ENCODE assay signal across 8 mouse cellular contexts in genomic region chr12:79007126-79007753, GRCm38 (mm10). TPM values are rescaled to one million over a fixed set of nuclear protein-coding genes. Genes with fewer than 3 reads are reported as not detected.
DNase-seq lines count a peak whose midpoint lies in the region; ATAC-seq and TF ChIP-seq lines count a peak whose summit lies in the region.

Tmem229b (minus strand) TSS chr12:79007627.

- DNase-seq in adrenal gland, postnatal 36 days, result peak; percentile 60 to 73
- no peak for DNase-seq in heart, postnatal 0 days (ENCODE audit: low spot score)
- DNase-seq in layer of hippocampus, adult 18-20 months (ENCODE audit: low spot score in 2 of 2), result peak; percentile 45 to 69
- peak; percentile 73 for DNase-seq in lung, embryonic 14.5 days
- DNase-seq in thymus, postnatal 25 days, result peak; percentile 60

- ATAC-seq in CD4-positive, CD25-positive, alpha-beta regulatory T cell, adult 4 months, result peak; percentile 74
- ATAC-seq in embryonic facial prominence, embryonic 15.5 days (ENCODE audit: insufficient number of reproducible peaks, low FRiP score, low TSS enrichment, low read depth), result peak; percentile 79
- peak; percentile 49 for ATAC-seq in heart, postnatal 0 days (ENCODE audit: insufficient read depth, low read depth)
- peak; percentile 88 for ATAC-seq in lung, embryonic 14.5 days (ENCODE audit: insufficient read depth)
- ATAC-seq in neural tube, embryonic 15.5 days (ENCODE audit: low FRiP score), result peak; percentile 95

- no peaks in the 10 kb centered on the region for H3K36me3 ChIP-seq in embryonic facial prominence, embryonic 15.5 days
- H3K36me3 ChIP-seq in heart, postnatal 0 days (replicated peaks; ENCODE audit: control insufficient read depth, insufficient read depth, low read length), result no peaks in the 10 kb centered on the region
- H3K36me3 ChIP-seq in lung, embryonic 14.5 days (ENCODE audit: insufficient read depth), result no peaks in the 10 kb centered on the region
- no peaks in the 10 kb centered on the region for H3K36me3 ChIP-seq in neural tube, embryonic 15.5 days

- peak within 1 kb of the TSS; percentile 94 for H3K4me2 ChIP-seq in embryonic facial prominence, embryonic 15.5 days (replicated peaks)
- H3K4me2 ChIP-seq in heart, postnatal 0 days (ENCODE audit: low read depth, low read length), result peak within 1 kb of the TSS; percentile 89
- H3K4me2 ChIP-seq in lung, embryonic 14.5 days, result peak within 1 kb of the TSS; percentile 90
- H3K4me2 ChIP-seq in neural tube, embryonic 15.5 days, result peak within 1 kb of the TSS; percentile 94

- peaks cover 9% of the 10 kb centered on the region for H3K4me1 ChIP-seq in embryonic facial prominence, embryonic 15.5 days
- H3K4me1 ChIP-seq in heart, postnatal 0 days (ENCODE audit: control insufficient read depth, insufficient read depth), result no peaks in the 10 kb centered on the region
- H3K4me1 ChIP-seq in lung, embryonic 14.5 days (ENCODE audit: insufficient read depth), result no peaks in the 10 kb centered on the region
- peaks cover 29% of the 10 kb centered on the region for H3K4me1 ChIP-seq in neural tube, embryonic 15.5 days

- peak within 1 kb of the TSS; percentile 74 for H3K9ac ChIP-seq in embryonic facial prominence, embryonic 15.5 days
- H3K9ac ChIP-seq in heart, postnatal 0 days (replicated peaks; ENCODE audit: low read depth, low read length), result peak within 1 kb of the TSS; percentile 77
- peak within 1 kb of the TSS; percentile 70 for H3K9ac ChIP-seq in lung, embryonic 14.5 days
- H3K9ac ChIP-seq in neural tube, embryonic 15.5 days (replicated peaks), result peak within 1 kb of the TSS; percentile 96

- no peak for TF ChIP-seq CTCF in heart, postnatal 0 days (IDR thresholded peaks at IDR 0.05; ENCODE audit: low read depth)
- TF ChIP-seq CTCF in lung, embryonic 14.5 days (IDR thresholded peaks at IDR 0.05; ENCODE audit: low read depth), result no peak

- peaks cover 12% of the 10 kb centered on the region for H3K27me3 ChIP-seq in embryonic facial prominence, embryonic 15.5 days
- H3K27me3 ChIP-seq in heart, postnatal 0 days (ENCODE audit: control insufficient read depth, insufficient read depth, low read length), result peaks cover 9% of the 10 kb centered on the region; the same call in 1 of the 2 replicates
- 0 out of 2 replicates have a peak, but pooled peaks cover 4% of the 10 kb centered on the region for H3K27me3 ChIP-seq in lung, embryonic 14.5 days (ENCODE audit: insufficient read depth, low read length)
- no peaks in the 10 kb centered on the region for H3K27me3 ChIP-seq in neural tube, embryonic 15.5 days (replicated peaks)

- TF ChIP-seq EP300 in heart, postnatal 0 days (IDR thresholded peaks at IDR 0.05; ENCODE audit: low read depth), result no peak

- WGBS in embryonic facial prominence, embryonic 15.5 days, result 1% methylated on average over 49 of the region's 49 CpGs
- 4% methylated on average over 40 of the region's 49 CpGs for WGBS in heart, postnatal 0 days
- 2% methylated on average over 46 of the region's 49 CpGs for WGBS in lung, embryonic 14.5 days
- WGBS in neural tube, embryonic 15.5 days, result 1% methylated on average over 42 of the region's 49 CpGs

- no peak within 1 kb of the TSS for H3K27ac ChIP-seq in embryonic facial prominence, embryonic 15.5 days (replicated peaks)
- H3K27ac ChIP-seq in heart, postnatal 0 days (ENCODE audit: low read depth), result no peak within 1 kb of the TSS
- H3K27ac ChIP-seq in lung, embryonic 14.5 days (ENCODE audit: low read depth), result no peak within 1 kb of the TSS
- peak within 1 kb of the TSS; percentile 91 for H3K27ac ChIP-seq in neural tube, embryonic 15.5 days (replicated peaks)

- peak within 1 kb of the TSS; percentile 89 for H3K4me3 ChIP-seq in embryonic facial prominence, embryonic 15.5 days (replicated peaks)
- peak within 1 kb of the TSS; percentile 92 for H3K4me3 ChIP-seq in heart, postnatal 0 days (ENCODE audit: low read depth, low read length)
- peak within 1 kb of the TSS; percentile 93 for H3K4me3 ChIP-seq in lung, embryonic 14.5 days (ENCODE audit: low read depth, low read length)
- H3K4me3 ChIP-seq in neural tube, embryonic 15.5 days (replicated peaks), result peak within 1 kb of the TSS; percentile 96

- no peaks in the 10 kb centered on the region for H3K9me3 ChIP-seq in embryonic facial prominence, embryonic 15.5 days (replicated peaks)
- H3K9me3 ChIP-seq in heart, postnatal 0 days (replicated peaks; ENCODE audit: control insufficient read depth, low read length), result no peaks in the 10 kb centered on the region
- no peaks in the 10 kb centered on the region for H3K9me3 ChIP-seq in lung, embryonic 14.5 days (ENCODE audit: low read depth, low read length)
- no peaks in the 10 kb centered on the region for H3K9me3 ChIP-seq in neural tube, embryonic 15.5 days (replicated peaks)

RNA-seq across cellular contexts. Expression of gene Tmem229b, which starts in this region (rescaled TPM):
- polyA plus RNA-seq in CD4-positive, CD25-positive, alpha-beta regulatory T cell, adult 4 months (2017; shearing (Covaris generic)), result 10 to 100 TPM; 33.4 to 52.5 TPM
- total RNA-seq in adrenal gland, postnatal 36 days (2021), result 10 to 100 TPM in 1 of 2 experiments, 1 to 10 TPM in 1; 7.2 to 10.1 TPM
- polyA plus RNA-seq in embryonic facial prominence, embryonic 15.5 days (2015; fragmentation: Nextera tagmentation; extraction: Ambion mirVana), result 10.3 and 11.8 TPM in 2 replicates
- 4.8 and 12.8 TPM in 2 replicates for total RNA-seq in heart, postnatal 0 days (2014; rRNA removed; ENCODE audit: low replicate concordance)
- polyA plus RNA-seq in heart, postnatal 0 days (2015; fragmentation: Nextera tagmentation; extraction: Ambion mirVana), result 1.4 and 1.9 TPM in 2 replicates
- total RNA-seq in layer of hippocampus, adult 18-20 months (2021), result 10 to 100 TPM; 26.4 to 26.5 TPM
- 5.6 and 5.7 TPM in 2 replicates for polyA plus RNA-seq in lung, embryonic 14.5 days (2014; fragmentation: Nextera tagmentation; extraction: Ambion mirVana)
- polyA plus RNA-seq in neural tube, embryonic 15.5 days (2015; fragmentation: Nextera tagmentation; extraction: Ambion mirVana), result 62.5 and 65.9 TPM in 2 replicates
